Mouse (Mus musculus): ENCODE data around the gene Mmd. TPM values are rescaled to one million over a fixed set of nuclear protein-coding genes. Genes with fewer than 3 reads are reported as not detected.
"Not testable (repeated sequence)": the region's sequence is repeated elsewhere in the genome, so short reads cannot be mapped to it uniquely, and the experiment has no call there.

Mmd gene
- polyA plus RNA-seq, 1 experiment from 2014 or later: 38.0 TPM

GRCm38 (mm10) chr11:90270132-90270877 is 21.0 kb downstream of the Mmd start:
- Histone ChIP-seq H3K4me3 (replicated peaks) (no peak overlapping the region), H3K4me2 (no peak overlapping the region), H3K4me1 (peaks cover 21% of the 10 kb centered on the region; the same call in 1 of the 2 replicates), H3K9ac (no peak overlapping the region), H3K9me3 (replicated peaks) (no peaks in the 10 kb centered on the region), H3K27ac (no peak overlapping the region), H3K36me3 (peaks cover 49% of the 10 kb centered on the region), H3K27me3 (no peaks in the 10 kb centered on the region)
- no peak for ATAC-seq (replicated peaks; ENCODE audit: low FRiP score)
- WGBS: 81% methylated on average over 11 of the region's 11 CpGs

- peaks cover 24% of the 10 kb centered on the region for H3K4me1 ChIP-seq
- no peaks in the 10 kb centered on the region for H3K27me3 ChIP-seq
- no peak for ATAC-seq (replicated peaks; ENCODE audit: low FRiP score)
- H3K9me3 ChIP-seq (replicated peaks): no peaks in the 10 kb centered on the region
- no peak overlapping the region for H3K4me3 ChIP-seq (replicated peaks)
- no peak overlapping the region for H3K4me2 ChIP-seq
- H3K27ac ChIP-seq: no peak overlapping the region
- 71% methylated on average over 1 of the region's 1 CpGs for WGBS
- peaks cover 35% of the 10 kb centered on the region for H3K36me3 ChIP-seq
- no peak overlapping the region for H3K9ac ChIP-seq
Observed at GRCm38 (mm10) chr11:90274187-90274586, 24.9 kb downstream of the Mmd start.

DNA sequence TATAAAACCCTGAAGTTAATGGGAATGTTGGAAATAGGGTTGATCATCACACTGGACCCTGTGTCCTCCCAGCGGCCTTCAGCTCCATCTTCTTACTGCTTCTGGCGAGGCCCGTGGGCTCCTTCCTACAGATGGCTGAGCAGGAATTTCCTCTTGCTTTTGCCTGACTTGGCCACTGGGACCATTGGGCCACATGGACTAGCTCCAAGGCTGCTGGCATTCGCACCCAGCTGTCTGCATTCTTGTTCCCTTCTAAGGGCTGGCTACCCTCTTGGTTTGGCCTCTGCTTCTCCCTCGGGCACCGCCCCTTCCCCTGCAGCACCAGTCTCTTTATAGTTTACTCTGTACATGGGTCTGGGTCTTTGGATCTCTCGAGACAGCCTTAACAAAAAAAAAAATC is 26.4 kb downstream of the Mmd start:
- Histone ChIP-seq H3K4me2 (no peak overlapping the region), H3K4me3 (replicated peaks) (no peak overlapping the region), H3K27ac (no peak overlapping the region), H3K9me3 (replicated peaks) (no peaks in the 10 kb centered on the region), H3K9ac (no peak overlapping the region), H3K27me3 (no peaks in the 10 kb centered on the region), H3K36me3 (peaks cover 31% of the 10 kb centered on the region), H3K4me1 (peaks cover 13% of the 10 kb centered on the region)
- 75% methylated on average over 7 of the region's 7 CpGs for WGBS
- ATAC-seq (replicated peaks; ENCODE audit: low FRiP score): no peak

- no peak overlapping the region for H3K4me3 ChIP-seq (replicated peaks)
- H3K9ac ChIP-seq: no peak overlapping the region
- peaks cover 13% of the 10 kb centered on the region for H3K4me1 ChIP-seq
- no peaks in the 10 kb centered on the region for H3K27me3 ChIP-seq
- H3K4me2 ChIP-seq: no peak overlapping the region
- no peak overlapping the region for H3K27ac ChIP-seq
- 46% methylated on average over 8 of the region's 8 CpGs for WGBS
- ATAC-seq (replicated peaks; ENCODE audit: low FRiP score): 0 out of 2 replicates have a peak, but pooled peaks have one; percentile 25
- H3K9me3 ChIP-seq (replicated peaks): no peaks in the 10 kb centered on the region
- peaks cover 28% of the 10 kb centered on the region for H3K36me3 ChIP-seq
Observed at GRCm38 (mm10) chr11:90276150-90276549, 26.9 kb downstream of the Mmd start.

GRCm38 (mm10) chr11:90276561-90276960 is 27.3 kb downstream of the Mmd start:
- H3K27ac ChIP-seq: no peak overlapping the region
- no peak overlapping the region for H3K4me3 ChIP-seq (replicated peaks)
- no peaks in the 10 kb centered on the region for H3K27me3 ChIP-seq
- no peaks in the 10 kb centered on the region for H3K9me3 ChIP-seq (replicated peaks)
- peaks cover 26% of the 10 kb centered on the region for H3K36me3 ChIP-seq
- peaks cover 13% of the 10 kb centered on the region for H3K4me1 ChIP-seq
- 60% methylated on average over 12 of the region's 12 CpGs for WGBS
- no peak overlapping the region for H3K9ac ChIP-seq
- ATAC-seq (replicated peaks; ENCODE audit: low FRiP score): no peak
- H3K4me2 ChIP-seq: no peak overlapping the region

DNA sequence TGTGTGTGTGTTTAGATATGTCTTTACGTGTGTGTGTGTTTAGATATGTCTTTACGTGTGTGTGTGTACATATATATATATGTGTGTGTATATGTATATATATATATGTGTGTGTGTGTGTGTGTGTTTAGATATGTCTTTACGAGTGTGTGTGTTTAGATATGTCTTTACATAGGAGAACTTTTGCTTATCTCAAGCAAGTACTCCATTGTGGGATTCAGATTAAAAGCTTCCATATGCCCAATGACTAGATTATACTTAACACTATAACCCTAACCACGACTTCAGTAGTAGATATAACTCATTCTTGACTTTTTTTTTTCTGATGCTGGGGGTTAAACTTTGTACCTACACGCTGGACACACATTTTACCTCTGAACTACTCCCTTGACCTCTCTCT is 30.8 kb downstream of the Mmd start:
- no peak for ATAC-seq (replicated peaks; ENCODE audit: low FRiP score)
- Histone ChIP-seq H3K36me3 (peaks cover 6% of the 10 kb centered on the region), H3K4me1 (peaks cover 13% of the 10 kb centered on the region), H3K27me3 (no peaks in the 10 kb centered on the region), H3K4me3 (replicated peaks) (no peak overlapping the region), H3K9ac (no peak overlapping the region), H3K4me2 (no peak overlapping the region), H3K27ac (no peak overlapping the region), H3K9me3 (replicated peaks) (no peaks in the 10 kb centered on the region)
- 87% methylated on average over 5 of the region's 5 CpGs for WGBS

- WGBS: 89% methylated on average over 2 of the region's 2 CpGs
- not testable (repeated sequence) for H3K9me3 ChIP-seq (replicated peaks); H3K27ac ChIP-seq; H3K4me1 ChIP-seq; ATAC-seq (replicated peaks; ENCODE audit: low FRiP score); H3K36me3 ChIP-seq; H3K4me3 ChIP-seq (replicated peaks); H3K9ac ChIP-seq; H3K4me2 ChIP-seq; H3K27me3 ChIP-seq
Observed at GRCm38 (mm10) chr11:90281943-90282342, 32.7 kb downstream of the Mmd start.

- H3K27me3 ChIP-seq: no peaks in the 10 kb centered on the region
- ATAC-seq (replicated peaks; ENCODE audit: low FRiP score): no peak
- no peaks in the 10 kb centered on the region for H3K4me1 ChIP-seq
- H3K27ac ChIP-seq: no peak overlapping the region
- no peak overlapping the region for H3K9ac ChIP-seq
- no peaks in the 10 kb centered on the region for H3K36me3 ChIP-seq
- H3K4me3 ChIP-seq (replicated peaks): no peak overlapping the region
- WGBS: 51% methylated on average over 4 of the region's 4 CpGs
- H3K4me2 ChIP-seq: no peak overlapping the region
- H3K9me3 ChIP-seq (replicated peaks): no peaks in the 10 kb centered on the region
Observed at GRCm38 (mm10) chr11:90283159-90283558, 33.9 kb downstream of the Mmd start.

DNA sequence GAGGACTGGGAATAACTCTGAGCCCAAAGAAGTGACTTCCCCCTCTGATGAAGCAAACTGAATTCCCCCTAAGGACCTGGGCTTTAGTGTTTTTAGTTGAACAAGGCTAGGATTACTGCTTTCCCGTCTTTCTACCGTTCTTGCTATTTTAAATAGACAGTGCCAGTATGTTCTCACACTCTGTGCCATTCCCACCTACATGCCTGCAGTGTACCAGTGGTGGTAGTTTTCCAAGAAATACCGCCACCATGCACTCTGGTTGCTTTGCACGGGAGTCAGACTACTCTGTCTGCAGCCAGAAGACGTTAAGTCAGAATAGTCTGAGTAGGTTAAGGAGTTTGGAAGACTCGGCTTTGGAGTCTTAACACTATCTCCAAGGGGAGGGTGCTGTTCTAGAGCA is 34.3 kb downstream of the Mmd start:
- Histone ChIP-seq H3K27me3 (no peaks in the 10 kb centered on the region), H3K9ac (no peak overlapping the region), H3K4me3 (replicated peaks) (no peak overlapping the region), H3K4me1 (no peaks in the 10 kb centered on the region), H3K27ac (no peak overlapping the region), H3K36me3 (no peaks in the 10 kb centered on the region), H3K4me2 (no peak overlapping the region), H3K9me3 (replicated peaks) (no peaks in the 10 kb centered on the region)
- WGBS: 77% methylated on average over 6 of the region's 6 CpGs
- ATAC-seq (replicated peaks; ENCODE audit: low FRiP score): no peak

DNA sequence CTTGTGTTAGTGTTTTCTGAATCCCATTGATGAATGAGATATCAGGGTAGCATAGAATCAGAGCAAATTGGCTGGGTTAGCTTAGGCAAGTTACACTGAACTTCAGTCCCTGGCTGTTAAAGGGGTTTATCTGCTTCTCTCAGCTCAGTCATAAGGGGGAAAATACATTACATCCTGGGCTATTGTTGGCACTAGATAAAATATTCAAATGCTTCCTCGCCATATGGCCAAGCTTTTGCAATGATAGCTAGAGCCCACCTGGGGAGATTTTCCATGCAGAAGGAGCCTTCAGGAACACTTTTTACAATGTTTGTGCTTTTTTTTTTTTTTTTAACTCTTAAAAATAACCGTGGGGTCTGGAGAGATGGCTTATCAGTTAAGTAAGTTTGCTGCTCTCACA is 34.8 kb downstream of the Mmd start:
- no peaks in the 10 kb centered on the region for H3K4me1 ChIP-seq

GRCm38 (mm10) chr11:90284623-90285022 is 35.4 kb downstream of the Mmd start:
- WGBS: 38% methylated on average over 4 of the region's 4 CpGs
- H3K27ac ChIP-seq: no peak overlapping the region
- 0 out of 2 replicates have a peak, but pooled peaks have one; percentile 66 for ATAC-seq (replicated peaks; ENCODE audit: low FRiP score)

More for the DNA sequence above, 34.8 kb downstream of the Mmd start:
- Histone ChIP-seq H3K27ac (no peak overlapping the region), H3K9me3 (replicated peaks) (no peaks in the 10 kb centered on the region), H3K9ac (no peak overlapping the region), H3K4me3 (replicated peaks) (no peak overlapping the region), H3K36me3 (no peaks in the 10 kb centered on the region), H3K4me2 (no peak overlapping the region), H3K27me3 (no peaks in the 10 kb centered on the region)
- ATAC-seq (replicated peaks; ENCODE audit: low FRiP score): no peak
- WGBS: 66% methylated on average over 2 of the region's 2 CpGs

GRCm38 (mm10) chr11:90286550-90287154 is 37.4 kb downstream of the Mmd start:
- no peak for ATAC-seq (replicated peaks; ENCODE audit: low FRiP score)
- Histone ChIP-seq H3K9me3 (replicated peaks) (no peaks in the 10 kb centered on the region), H3K27me3 (no peaks in the 10 kb centered on the region), H3K27ac (no peak overlapping the region), H3K4me2 (no peak overlapping the region), H3K36me3 (no peaks in the 10 kb centered on the region), H3K4me1 (no peaks in the 10 kb centered on the region), H3K9ac (no peak overlapping the region), H3K4me3 (replicated peaks) (no peak overlapping the region)
- WGBS: 86% methylated on average over 6 of the region's 6 CpGs

More at GRCm38 (mm10) chr11:90284623-90285022, 35.4 kb downstream of the Mmd start:
- H3K36me3 ChIP-seq: no peaks in the 10 kb centered on the region
- H3K9me3 ChIP-seq (replicated peaks): no peaks in the 10 kb centered on the region
- no peak overlapping the region for H3K4me3 ChIP-seq (replicated peaks)
- no peaks in the 10 kb centered on the region for H3K27me3 ChIP-seq
- no peak overlapping the region for H3K4me2 ChIP-seq
- H3K4me1 ChIP-seq: no peaks in the 10 kb centered on the region
- no peak overlapping the region for H3K9ac ChIP-seq

Measured in kidney, embryonic 15.5 days (tissue).